Mouse (Mus musculus) testis, adult 2 months (tissue): ENCODE measurements around the gene Nfib.

ENCODE experiments used
- CTCF ChIP-seq: fragments of 200-500 bp; IDR thresholded peaks from 2 replicates; pipeline ENCODE4 v1.5.1; 2012; ENCODE audit warnings: low read depth, mild to moderate bottlenecking, inconsistent platforms, low read length, moderate library complexity; ENCODE audit not compliant: control insufficient read depth, insufficient read depth, insufficient replicate concordance
- POLR2A ChIP-seq: fragments of 200-500 bp; IDR thresholded peaks from 2 replicates; pipeline ENCODE4 v1.6.1; 2012; ENCODE audit warnings: low read depth, mild to moderate bottlenecking, inconsistent platforms, low read length, moderate library complexity; ENCODE audit not compliant: control insufficient read depth

DNA sequence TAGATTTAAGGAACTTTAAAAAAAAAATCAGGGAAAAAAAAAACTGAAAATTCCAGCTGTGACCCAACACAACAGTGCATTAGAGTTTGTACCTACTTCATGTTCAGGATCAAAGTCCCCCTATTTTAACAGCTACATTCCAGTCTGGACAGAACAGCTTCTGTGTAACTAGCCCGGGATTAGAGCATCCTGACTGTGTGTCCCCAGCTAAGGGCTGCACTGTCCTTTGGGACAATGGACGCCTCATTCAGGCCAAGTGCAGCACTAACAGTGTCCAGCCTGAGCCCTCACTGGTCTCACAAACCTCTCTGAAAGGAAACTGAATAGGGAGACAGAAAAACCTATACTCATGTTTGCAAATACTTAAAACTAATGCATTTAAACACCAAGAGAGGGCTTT is 229.1 kb downstream of the Nfib start:
- TF ChIP-seq CTCF, result no peak
- TF ChIP-seq POLR2A, result no peak
